Mouse (Mus musculus) limb, embryonic 11.5 days (tissue): ENCODE data around the gene Ptprcap. TPM values are rescaled to one million over a fixed set of nuclear protein-coding genes. Genes with fewer than 3 reads are reported as not detected.
A peak's percentile ranks its signal among the peaks of the same experiment; 100 is the strongest.

Source experiments
- ATAC-seq: fragments of 200-750 bp; cut with Nextera tagmentation; 2 replicates; pipeline ENCODE4 v1.8.0; 2017; ENCODE audit warnings: low read depth; ENCODE audit not compliant: insufficient number of reproducible peaks, low FRiP score, low TSS enrichment
- DNase-seq: peaks from one replicate; pipeline ENCODE4 v3.0.0-alpha.2; 2015; ENCODE audit warnings: low spot score
- H3K27ac ChIP-seq: fragments of 300-500 bp; sonication (generic); replicated peaks from 2 replicates; pipeline ENCODE4 v1.5.1; 2014; ENCODE audit warnings: low read depth, mild to moderate bottlenecking, low read length
- H3K27me3 ChIP-seq: fragments of 300-500 bp; sonication (generic); 2 replicates; pipeline ENCODE4 v1.6.1; 2014; ENCODE audit warnings: mild to moderate bottlenecking, low read length, mixed read lengths; ENCODE audit not compliant: control insufficient read depth, insufficient read depth
- H3K36me3 ChIP-seq: fragments of 300-500 bp; sonication (generic); 2 replicates; pipeline ENCODE4 v1.6.1; 2014; ENCODE audit warnings: mild to moderate bottlenecking, low read length, moderate library complexity, mixed read lengths; ENCODE audit not compliant: control insufficient read depth, insufficient read depth
- H3K4me1 ChIP-seq: fragments of 300-500 bp; sonication (generic); 2 replicates; pipeline ENCODE4 v1.6.1; 2014; ENCODE audit warnings: low read length, mixed read lengths; ENCODE audit not compliant: control insufficient read depth, insufficient read depth
- H3K4me2 ChIP-seq: fragments of 300-500 bp; sonication (generic); 2 replicates; pipeline ENCODE4 v1.6.1; 2014; ENCODE audit warnings: low read depth, mild to moderate bottlenecking, moderate library complexity; ENCODE audit not compliant: severe bottlenecking
- H3K4me3 ChIP-seq: fragments of 300-500 bp; sonication (generic); 2 replicates; pipeline ENCODE4 v1.5.1; 2014; ENCODE audit warnings: low read depth, low read length
- H3K9ac ChIP-seq: fragments of 300-500 bp; sonication (generic); 2 replicates; pipeline ENCODE4 v1.6.1; 2014; ENCODE audit warnings: mild to moderate bottlenecking, low read length
- H3K9me3 ChIP-seq: fragments of 300-500 bp; sonication (generic); 2 replicates; pipeline ENCODE4 v1.6.1; 2016; ENCODE audit warnings: low read length; ENCODE audit not compliant: control insufficient read depth
- WGBS: fragments of 180-500 bp; shearing (Covaris S2); extraction: QIAGEN DNeasy Blood & Tissue Kit; methylation state at CpG from one replicate; pipeline ENCODE4 v1.1.7; 2014; 5-methylcytosine and 5-hydroxymethylcytosine counted together
- polyA plus RNA-seq: library from polyadenylated mRNA; unstranded; fragments of >200 nt; fragmentation: Nextera tagmentation; extraction: Ambion mirVana; gene quantifications from 2 replicates; pipeline ENCODE4 v1.2.1, GENCODE M21; 2014

Gene Ptprcap
- polyA plus RNA-seq, 1 experiment from 2014 or later = 1.5 TPM

DNA sequence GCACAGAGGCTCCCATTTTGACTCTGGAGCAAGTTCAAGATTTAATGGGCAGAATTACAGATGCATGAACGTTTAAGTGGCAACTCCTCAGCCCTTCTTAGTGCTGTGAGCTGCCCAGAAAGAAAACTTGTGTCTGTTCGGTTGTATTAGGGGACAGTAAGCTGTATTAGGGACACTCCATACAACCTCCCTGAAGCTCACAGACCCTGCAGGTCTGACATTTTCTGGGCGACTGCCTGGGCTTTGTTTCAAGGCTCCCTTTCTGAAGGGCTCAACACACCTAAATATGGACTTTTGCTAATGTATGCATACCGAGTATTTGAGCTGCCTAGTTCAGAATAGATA, 10.1 kb downstream of the Ptprcap start:
- DNase-seq = no peak
- H3K4me3 ChIP-seq = peak overlapping the region; percentile 76
- peaks cover 4% of the 10 kb centered on the region for H3K4me1 ChIP-seq
- peak overlapping the region; percentile 89 for H3K4me2 ChIP-seq
- WGBS = 35% methylated on average over 4 of the region's 4 CpGs
- H3K27ac ChIP-seq = no peak overlapping the region
- H3K9me3 ChIP-seq = no peaks in the 10 kb centered on the region
- ATAC-seq = no peak
- H3K27me3 ChIP-seq = no peaks in the 10 kb centered on the region
- peak overlapping the region; percentile 55 for H3K9ac ChIP-seq
- peaks cover 6% of the 10 kb centered on the region; the same call in 1 of the 2 replicates for H3K36me3 ChIP-seq

- 77% methylated on average over 3 of the region's 3 CpGs for WGBS
- H3K4me2 ChIP-seq = no peak overlapping the region
Observed at GRCm38 (mm10) chr19:4164100-4164499, 10.7 kb downstream of the Ptprcap start.

GRCm38 (mm10) chr19:4164721-4165120, 11.3 kb downstream of the Ptprcap start:
- WGBS = 72% methylated on average over 2 of the region's 2 CpGs
- ATAC-seq = no peak
- no peak overlapping the region for H3K4me3 ChIP-seq
- H3K4me2 ChIP-seq = no peak overlapping the region
- no peak overlapping the region for H3K9ac ChIP-seq
- H3K4me1 ChIP-seq = peaks cover 4% of the 10 kb centered on the region
- no peaks in the 10 kb centered on the region for H3K27me3 ChIP-seq
- H3K36me3 ChIP-seq = peaks cover 4% of the 10 kb centered on the region; the same call in 1 of the 2 replicates
- DNase-seq = no peak
- no peak overlapping the region for H3K27ac ChIP-seq
- no peaks in the 10 kb centered on the region for H3K9me3 ChIP-seq

More at GRCm38 (mm10) chr19:4164100-4164499, 10.7 kb downstream of the Ptprcap start:
- H3K36me3 ChIP-seq = peaks cover 6% of the 10 kb centered on the region; the same call in 1 of the 2 replicates
- H3K9ac ChIP-seq = no peak overlapping the region
- no peak overlapping the region for H3K4me3 ChIP-seq
- DNase-seq (no peak), ATAC-seq (no peak)
- peaks cover 4% of the 10 kb centered on the region for H3K4me1 ChIP-seq
- H3K27me3 ChIP-seq = no peaks in the 10 kb centered on the region
- no peaks in the 10 kb centered on the region for H3K9me3 ChIP-seq
- H3K27ac ChIP-seq = no peak overlapping the region

DNA sequence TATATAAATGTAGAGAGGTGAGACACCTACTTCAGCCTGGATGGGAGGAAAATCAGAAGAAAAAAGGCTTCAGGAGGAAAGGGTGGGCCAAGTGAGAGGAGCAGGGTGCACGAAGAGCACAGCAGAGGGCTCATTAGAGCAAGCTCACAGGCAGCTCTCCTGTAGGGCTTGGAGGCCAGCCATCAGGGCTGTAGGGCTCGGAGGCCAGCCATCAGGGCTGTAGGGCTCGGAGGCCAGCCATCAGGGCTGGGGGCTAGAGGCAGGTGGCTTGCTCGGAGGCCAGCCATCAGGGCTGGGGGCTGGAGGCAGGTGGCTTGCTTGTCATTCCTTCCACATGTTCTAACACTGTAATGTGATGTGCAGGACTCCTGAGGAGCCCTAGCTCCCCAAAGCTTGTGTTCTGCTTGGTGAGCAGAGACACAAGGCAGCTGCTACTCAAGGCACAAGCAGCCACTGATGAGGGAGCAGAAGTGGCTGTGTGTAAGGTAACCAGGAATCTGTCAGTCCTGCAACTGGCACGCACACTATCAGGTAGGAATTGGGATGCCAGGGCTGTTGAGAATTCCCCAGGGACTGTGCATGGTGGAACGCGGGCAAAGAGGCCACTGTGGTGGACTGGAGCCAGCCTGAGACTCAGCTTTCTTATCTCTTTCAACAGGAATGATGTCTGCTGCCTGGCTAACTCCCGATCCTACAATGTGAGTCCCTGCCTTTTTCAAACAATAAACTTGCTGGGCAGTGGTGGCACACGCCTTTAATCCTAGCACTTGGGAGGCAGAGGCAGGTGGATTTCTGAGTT, 13.5 kb downstream of the Ptprcap start:
- ATAC-seq = no peak
- Histone ChIP-seq H3K4me2 (no peak overlapping the region), H3K27me3 (no peaks in the 10 kb centered on the region), H3K27ac (no peak overlapping the region), H3K4me1 (peaks cover 9% of the 10 kb centered on the region), H3K4me3 (no peak overlapping the region), H3K36me3 (no peaks in the 10 kb centered on the region; the same call in 1 of the 2 replicates), H3K9me3 (no peaks in the 10 kb centered on the region), H3K9ac (no peak overlapping the region)
- no peak for DNase-seq
- 79% methylated on average over 9 of the region's 9 CpGs for WGBS

DNA sequence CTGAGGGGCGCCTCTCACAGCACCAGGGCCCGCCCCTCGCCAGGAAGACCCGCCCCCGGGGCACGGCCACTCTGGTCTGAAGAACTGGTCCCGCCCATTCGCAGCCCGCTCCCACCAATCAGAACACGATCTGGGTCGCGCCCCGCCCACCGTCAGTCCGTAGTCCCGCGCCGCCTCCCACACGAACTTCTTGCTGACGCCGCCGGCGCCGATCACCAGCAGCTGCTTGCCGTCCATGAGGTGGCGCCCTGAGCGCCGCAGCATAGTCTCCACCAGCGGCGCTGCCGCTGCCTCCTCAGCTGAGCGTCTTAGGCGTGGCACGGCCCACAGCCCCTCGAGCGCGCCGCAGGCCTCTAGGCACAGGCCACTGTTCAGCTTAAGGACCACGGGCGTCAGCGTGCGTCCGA, 16.0 kb downstream of the Ptprcap start:
- peak overlapping the region; percentile 83 for H3K9ac ChIP-seq
- no peaks in the 10 kb centered on the region for H3K9me3 ChIP-seq
- H3K27me3 ChIP-seq = no peaks in the 10 kb centered on the region
- H3K36me3 ChIP-seq = no peaks in the 10 kb centered on the region; the same call in 1 of the 2 replicates
- H3K4me3 ChIP-seq = peak overlapping the region; percentile 41
- peak overlapping the region; percentile 69 for H3K27ac ChIP-seq
- peak overlapping the region; percentile 88 for H3K4me2 ChIP-seq
- DNase-seq (peak; percentile 100), ATAC-seq (peak; percentile 92)
- H3K4me1 ChIP-seq = peaks cover 5% of the 10 kb centered on the region
- WGBS = under 1% methylated on average over 43 of the region's 43 CpGs

DNA sequence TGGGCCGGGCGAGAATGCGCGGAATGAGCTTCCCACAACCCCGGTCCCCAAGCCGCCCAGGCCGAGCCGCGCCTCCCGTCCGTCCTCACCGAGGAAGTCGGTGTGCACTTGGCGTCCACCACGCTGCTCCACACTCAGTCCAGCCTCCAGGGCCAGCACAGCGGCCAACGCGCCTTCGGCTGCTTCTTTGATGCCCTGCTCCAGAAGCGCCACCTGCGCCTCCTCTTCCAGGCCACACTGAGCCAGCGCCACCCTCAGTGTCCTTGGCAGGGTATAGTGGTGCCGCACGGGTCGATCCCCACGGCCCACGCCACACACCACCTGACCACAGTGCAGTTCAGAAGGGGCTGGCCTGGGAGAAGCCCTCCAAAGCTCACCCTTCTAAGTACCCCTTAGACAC, 16.4 kb downstream of the Ptprcap start:
- peaks cover 5% of the 10 kb centered on the region for H3K4me1 ChIP-seq
- H3K4me2 ChIP-seq = peak overlapping the region; percentile 88
- H3K9me3 ChIP-seq = no peaks in the 10 kb centered on the region
- H3K4me3 ChIP-seq = peak overlapping the region; percentile 41
- WGBS = 10% methylated on average over 27 of the region's 27 CpGs
- H3K9ac ChIP-seq = peak overlapping the region; percentile 83
- DNase-seq (no peak), ATAC-seq (peak; percentile 46)
- no peaks in the 10 kb centered on the region; the same call in 1 of the 2 replicates for H3K36me3 ChIP-seq
- peak overlapping the region; percentile 69 for H3K27ac ChIP-seq
- H3K27me3 ChIP-seq = no peaks in the 10 kb centered on the region

DNA sequence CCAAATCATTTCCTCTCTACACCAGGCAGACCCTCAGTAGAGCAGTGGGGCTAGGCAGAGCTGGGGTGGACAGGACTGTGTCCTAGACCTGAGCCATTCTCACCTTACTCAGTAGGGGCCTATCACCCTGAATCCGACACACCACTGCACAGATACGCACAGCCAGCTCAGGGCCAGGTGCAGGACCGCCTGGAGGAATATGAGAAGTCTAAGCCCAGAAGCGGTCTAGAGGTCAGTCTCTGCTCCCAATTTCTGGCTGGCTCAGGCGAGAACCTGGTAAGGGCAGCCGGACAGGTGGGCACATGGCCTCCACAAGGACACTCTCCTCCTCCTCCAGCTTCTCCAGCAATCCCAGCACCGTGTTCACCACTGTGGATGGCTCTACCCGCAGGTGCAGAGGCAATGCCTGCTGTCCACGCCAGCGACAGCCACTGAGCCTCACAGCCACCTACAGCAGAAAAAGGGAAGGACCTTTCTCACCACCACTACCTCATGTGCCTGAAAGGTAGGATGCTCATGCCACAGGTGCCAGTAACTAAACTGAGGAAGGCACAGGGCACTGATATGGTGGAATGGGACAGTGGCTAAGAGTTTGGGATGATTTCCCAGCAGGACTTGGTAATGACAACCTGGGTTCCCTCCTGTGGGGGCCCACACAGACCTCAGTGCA, 17.5 kb downstream of the Ptprcap start:
- no peak overlapping the region for H3K27ac ChIP-seq
- H3K9me3 ChIP-seq = no peaks in the 10 kb centered on the region
- no peak overlapping the region for H3K4me3 ChIP-seq
- no peak overlapping the region for H3K4me2 ChIP-seq
- H3K9ac ChIP-seq = peak overlapping the region; percentile 83; the same call in 1 of the 2 replicates
- 90% methylated on average over 10 of the region's 10 CpGs for WGBS
- DNase-seq = no peak
- no peak for ATAC-seq
- peaks cover 14% of the 10 kb centered on the region for H3K4me1 ChIP-seq
- no peaks in the 10 kb centered on the region; the same call in 1 of the 2 replicates for H3K36me3 ChIP-seq
- H3K27me3 ChIP-seq = no peaks in the 10 kb centered on the region

- H3K9ac ChIP-seq = peak overlapping the region; percentile 12
- no peak for ATAC-seq
- no peaks in the 10 kb centered on the region for H3K9me3 ChIP-seq
- no peak overlapping the region for H3K27ac ChIP-seq
- no peak overlapping the region for H3K4me3 ChIP-seq
- DNase-seq = no peak
- peaks cover 15% of the 10 kb centered on the region for H3K4me1 ChIP-seq
- H3K27me3 ChIP-seq = no peaks in the 10 kb centered on the region
- no peak overlapping the region for H3K4me2 ChIP-seq
- no peaks in the 10 kb centered on the region; the same call in 1 of the 2 replicates for H3K36me3 ChIP-seq
- WGBS = 64% methylated on average over 13 of the region's 13 CpGs
Observed at GRCm38 (mm10) chr19:4171393-4172290, 18.2 kb downstream of the Ptprcap start.
